ENCODE assay signal across 8 mouse cellular contexts in genomic region chr5:140827896-140828295, GRCm38 (mm10). TPM values are rescaled to one million over a fixed set of nuclear protein-coding genes. Genes with fewer than 3 reads are reported as not detected.
DNase-seq lines count a peak whose midpoint lies in the region; ATAC-seq lines count a peak whose summit lies in the region.

No protein-coding gene starts in this region.

- H3K9ac ChIP-seq in neural tube, embryonic 12.5 days: no peak overlapping the region

- DNase-seq in gastrocnemius, adult 18-20 months (ENCODE audit: low spot score): peak; percentile 26
- DNase-seq in gastrocnemius, postnatal 25 days: no peak
- DNase-seq in heart, embryonic 10.5 days (ENCODE audit: low spot score): no peak
- no peak for DNase-seq in limb, embryonic 10.5 days (ENCODE audit: low spot score)
- no peak for DNase-seq in natural killer cell, adult 2 months (ENCODE audit: low spot score in 2 of 2)
- DNase-seq in spleen, postnatal 10 days (ENCODE audit: low spot score in 2 of 2): no peak
- DNase-seq in layer of hippocampus, adult 11-12 months (ENCODE audit: low spot score): no peak

- no peak for ATAC-seq in neural tube, embryonic 12.5 days (ENCODE audit: low FRiP score, low read depth)

- H3K9me3 ChIP-seq in heart, embryonic 10.5 days: no peaks in the 10 kb centered on the region
- no peaks in the 10 kb centered on the region for H3K9me3 ChIP-seq in limb, embryonic 10.5 days (replicated peaks)
- H3K9me3 ChIP-seq in neural tube, embryonic 12.5 days: no peaks in the 10 kb centered on the region

- H3K4me2 ChIP-seq in neural tube, embryonic 12.5 days (replicated peaks): peak overlapping the region; percentile 94

- H3K4me1 ChIP-seq in heart, embryonic 10.5 days: peaks cover 54% of the 10 kb centered on the region
- peaks cover 34% of the 10 kb centered on the region for H3K4me1 ChIP-seq in limb, embryonic 10.5 days
- peaks cover 31% of the 10 kb centered on the region for H3K4me1 ChIP-seq in neural tube, embryonic 12.5 days

- H3K27ac ChIP-seq in heart, embryonic 10.5 days: 0 out of 2 replicates have a peak overlapping the region, but pooled peaks have one; percentile 10
- H3K27ac ChIP-seq in limb, embryonic 10.5 days: no peak overlapping the region
- no peak overlapping the region for H3K27ac ChIP-seq in neural tube, embryonic 12.5 days

- H3K36me3 ChIP-seq in heart, embryonic 10.5 days: peaks cover 2% of the 10 kb centered on the region; the same call in 1 of the 2 replicates
- H3K36me3 ChIP-seq in limb, embryonic 10.5 days: peaks cover 14% of the 10 kb centered on the region; the same call in 1 of the 2 replicates
- H3K36me3 ChIP-seq in neural tube, embryonic 12.5 days: 0 out of 2 replicates have a peak, but pooled peaks cover 3% of the 10 kb centered on the region

- peak overlapping the region; percentile 90 for H3K4me3 ChIP-seq in heart, embryonic 10.5 days
- 0 out of 2 replicates have a peak overlapping the region, but pooled peaks have one; percentile 1 for H3K4me3 ChIP-seq in limb, embryonic 10.5 days
- no peak overlapping the region for H3K4me3 ChIP-seq in neural tube, embryonic 12.5 days

- 43% methylated on average over 8 of the region's 8 CpGs for WGBS in heart, embryonic 10.5 days
- WGBS in limb, embryonic 10.5 days: 82% methylated on average over 8 of the region's 8 CpGs
- WGBS in neural tube, embryonic 12.5 days: 88% methylated on average over 8 of the region's 8 CpGs

- H3K27me3 ChIP-seq in heart, embryonic 10.5 days (ENCODE audit: insufficient read depth, poor library complexity, severe bottlenecking): no peaks in the 10 kb centered on the region
- no peaks in the 10 kb centered on the region for H3K27me3 ChIP-seq in limb, embryonic 10.5 days (ENCODE audit: low read depth, poor library complexity, severe bottlenecking)
- no peaks in the 10 kb centered on the region for H3K27me3 ChIP-seq in neural tube, embryonic 12.5 days (replicated peaks)

RNA-seq across cellular contexts. Expression of gene Gna12, which starts 2.3 kb away (rescaled TPM):
- total RNA-seq in gastrocnemius, adult 18-20 months (2021): 10 to 100 TPM; 21.7 to 24.4 TPM
- total RNA-seq in gastrocnemius, postnatal 25 days (2021): 10 to 100 TPM; 26.2 to 27.7 TPM
- 12.5 and 17.6 TPM in 2 replicates for polyA plus RNA-seq in heart, embryonic 10.5 days (2016; fragmentation: Nextera tagmentation; extraction: Ambion mirVana)
- polyA plus RNA-seq in limb, embryonic 10.5 days (2016; fragmentation: Nextera tagmentation; extraction: Ambion mirVana): 13.4 and 18.8 TPM in 2 replicates
- polyA plus RNA-seq in neural tube, embryonic 12.5 days (2016; fragmentation: Nextera tagmentation; extraction: Ambion mirVana): 77.6 and 85.3 TPM in 2 replicates
